Mouse (Mus musculus): ENCODE measurements around the gene Neu3. TPM values are rescaled to one million over a fixed set of nuclear protein-coding genes. Genes with fewer than 3 reads are reported as not detected.
"Not testable (repeated sequence)": the region's sequence is repeated elsewhere in the genome, so short reads cannot be mapped to it uniquely, and the experiment has no call there.

The Neu3 gene
- polyA plus RNA-seq, 1 experiment from 2014 or later = 6.0 TPM

- H3K4me1 ChIP-seq; ATAC-seq (ENCODE audit: insufficient read depth, low FRiP score, low read depth); H3K27me3 ChIP-seq (replicated peaks); H3K4me2 ChIP-seq; H3K36me3 ChIP-seq; H3K27ac ChIP-seq; H3K4me3 ChIP-seq (replicated peaks); H3K9me3 ChIP-seq; H3K9ac ChIP-seq: not testable (repeated sequence)
- WGBS = 53% methylated on average over 7 of the region's 7 CpGs
These were observed 21.2 kb downstream of the Neu3 start for GRCm38 (mm10) chr7:99807043-99807442.

DNA sequence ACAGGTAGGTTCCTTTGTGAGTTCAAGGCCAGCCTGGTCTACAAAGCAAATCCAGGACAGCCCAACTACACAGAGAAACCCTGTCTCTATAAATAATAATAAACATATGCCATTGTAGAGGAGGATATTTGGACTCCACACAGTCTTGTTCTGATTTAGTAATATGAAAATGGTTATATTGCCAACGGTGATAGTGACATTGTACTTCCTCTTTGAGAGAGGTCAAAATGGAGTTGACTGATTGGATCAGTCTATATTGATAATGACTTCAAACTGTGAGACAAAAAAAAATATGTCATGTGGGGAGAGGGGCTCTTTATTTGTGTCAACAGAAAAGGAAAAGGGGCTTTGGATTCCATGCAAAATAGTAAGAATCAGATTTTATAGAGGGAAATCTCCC, 22.9 kb downstream of the Neu3 start:
- no peaks in the 10 kb centered on the region for H3K27me3 ChIP-seq (replicated peaks)
- no peak for ATAC-seq (ENCODE audit: insufficient read depth, low FRiP score, low read depth)
- H3K4me3 ChIP-seq (replicated peaks) = no peak overlapping the region
- WGBS = 75% methylated on average over 1 of the region's 1 CpGs
- H3K36me3 ChIP-seq = no peaks in the 10 kb centered on the region
- H3K27ac ChIP-seq = no peak overlapping the region
- H3K9ac ChIP-seq = no peak overlapping the region
- no peak overlapping the region for H3K4me2 ChIP-seq
- no peaks in the 10 kb centered on the region for H3K4me1 ChIP-seq
- H3K9me3 ChIP-seq = no peaks in the 10 kb centered on the region

- 81% methylated on average over 3 of the region's 3 CpGs for WGBS
- ATAC-seq (ENCODE audit: insufficient read depth, low FRiP score, low read depth) = peak; percentile 60; the same call in 1 of the 2 replicates
- H3K4me2 ChIP-seq; H3K9ac ChIP-seq; H3K4me1 ChIP-seq; H3K36me3 ChIP-seq; H3K9me3 ChIP-seq; H3K27ac ChIP-seq; H3K27me3 ChIP-seq (replicated peaks); H3K4me3 ChIP-seq (replicated peaks): not testable (repeated sequence)
These were observed 24.2 kb downstream of the Neu3 start for GRCm38 (mm10) chr7:99804033-99804432.

GRCm38 (mm10) chr7:99803535-99803934, 24.7 kb downstream of the Neu3 start:
- ATAC-seq (ENCODE audit: insufficient read depth, low FRiP score, low read depth) = peak; percentile 63; the same call in 1 of the 2 replicates
- WGBS = 62% methylated on average over 8 of the region's 8 CpGs

DNA sequence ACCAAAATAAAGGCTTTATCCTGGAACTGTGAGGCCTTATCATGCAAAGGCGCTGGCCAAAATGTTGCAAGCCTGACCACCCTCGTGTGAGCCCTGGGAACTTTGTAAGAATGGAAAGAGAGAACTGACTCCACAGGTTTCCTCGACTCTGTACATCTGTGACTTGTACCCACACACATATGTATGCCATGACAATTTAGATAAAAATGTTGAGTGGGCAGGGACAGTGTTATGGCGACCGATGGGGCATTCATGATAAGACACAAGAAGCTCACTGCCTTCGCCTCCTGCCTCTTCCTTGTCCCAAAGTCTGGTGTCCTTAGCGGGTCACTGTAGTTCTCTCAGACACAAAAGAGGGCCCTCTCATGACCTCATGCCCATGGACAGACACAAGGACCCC, 29.1 kb downstream of the Neu3 start:
- no peak for ATAC-seq (ENCODE audit: insufficient read depth, low FRiP score, low read depth)
- Histone ChIP-seq H3K4me3 (replicated peaks) (no peak overlapping the region), H3K27ac (no peak overlapping the region), H3K4me1 (peaks cover 6% of the 10 kb centered on the region; the same call in 1 of the 2 replicates), H3K27me3 (replicated peaks) (no peaks in the 10 kb centered on the region), H3K9me3 (no peaks in the 10 kb centered on the region), H3K4me2 (no peak overlapping the region), H3K9ac (no peak overlapping the region), H3K36me3 (no peaks in the 10 kb centered on the region)
- WGBS = 72% methylated on average over 7 of the region's 7 CpGs

More at GRCm38 (mm10) chr7:99803535-99803934, 24.7 kb downstream of the Neu3 start:
- Histone ChIP-seq H3K36me3 (no peaks in the 10 kb centered on the region), H3K27ac (no peak overlapping the region), H3K4me3 (replicated peaks) (no peak overlapping the region), H3K9me3 (no peaks in the 10 kb centered on the region), H3K27me3 (replicated peaks) (no peaks in the 10 kb centered on the region), H3K4me1 (no peaks in the 10 kb centered on the region), H3K4me2 (no peak overlapping the region), H3K9ac (no peak overlapping the region)

DNA sequence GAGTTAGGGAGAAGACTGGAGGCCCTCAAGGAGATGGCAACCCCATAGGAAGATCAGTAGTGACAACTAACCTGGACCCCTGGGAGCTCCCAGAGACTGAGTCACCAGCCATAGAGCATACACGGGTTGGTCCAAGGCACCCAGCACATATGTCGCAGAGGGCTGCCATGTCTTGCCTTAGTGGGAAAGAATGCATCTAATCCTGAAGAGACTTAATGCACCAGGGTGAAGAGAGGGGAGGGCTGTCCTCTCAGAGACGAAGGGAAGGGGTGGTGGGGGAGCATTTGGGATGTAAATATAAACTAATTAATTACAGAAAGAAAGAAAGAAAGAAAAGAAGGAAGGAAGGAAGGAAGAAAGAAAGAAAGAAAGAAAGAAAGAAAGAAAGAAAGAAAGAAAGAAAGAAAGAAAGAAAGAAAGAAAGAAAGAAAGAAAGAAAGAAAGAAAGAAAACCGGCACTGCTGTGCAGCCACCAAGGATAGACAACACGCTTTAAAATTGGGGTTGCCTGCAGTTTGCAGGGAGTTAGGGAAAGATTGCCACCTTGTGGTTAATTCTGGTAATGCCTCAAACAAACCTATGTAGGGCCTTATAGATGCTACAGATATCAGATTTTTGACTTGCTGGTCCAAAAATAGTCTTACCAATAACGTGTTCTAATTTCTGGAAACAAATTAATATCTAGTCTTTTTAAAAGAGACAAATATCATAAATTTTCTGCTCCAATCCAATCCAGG, 30.1 kb downstream of the Neu3 start:
- Histone ChIP-seq H3K9ac (no peak overlapping the region), H3K4me1 (peaks cover 6% of the 10 kb centered on the region; the same call in 1 of the 2 replicates), H3K36me3 (no peaks in the 10 kb centered on the region), H3K4me2 (no peak overlapping the region), H3K4me3 (replicated peaks) (no peak overlapping the region), H3K27me3 (replicated peaks) (no peaks in the 10 kb centered on the region), H3K27ac (no peak overlapping the region), H3K9me3 (no peaks in the 10 kb centered on the region)
- WGBS = 34% methylated on average over 6 of the region's 6 CpGs
- ATAC-seq (ENCODE audit: insufficient read depth, low FRiP score, low read depth) = no peak; the same call in 1 of the 2 replicates

DNA sequence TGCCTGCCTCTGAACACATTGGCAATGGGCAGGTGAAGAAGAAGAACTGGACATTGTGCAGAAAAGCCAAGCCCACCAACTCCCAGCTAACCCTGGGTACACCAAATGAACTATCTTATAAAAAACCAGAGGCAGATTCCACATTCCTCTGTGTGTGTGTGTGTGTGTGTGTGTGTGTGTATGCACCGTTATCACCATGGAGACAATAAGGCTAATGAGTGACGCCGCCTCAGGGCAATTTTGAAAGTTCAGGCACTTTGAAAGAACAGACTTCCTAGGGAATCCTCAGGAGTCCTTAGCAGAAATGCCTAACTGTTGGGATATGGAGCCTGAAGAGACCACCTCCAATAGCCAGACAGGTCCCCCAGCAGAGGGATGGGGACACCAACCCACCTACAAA, 31.0 kb downstream of the Neu3 start:
- H3K9me3 ChIP-seq = no peaks in the 10 kb centered on the region
- no peak for ATAC-seq (ENCODE audit: insufficient read depth, low FRiP score, low read depth)
- no peak overlapping the region for H3K4me2 ChIP-seq
- 76% methylated on average over 3 of the region's 3 CpGs for WGBS
- no peak overlapping the region for H3K27ac ChIP-seq
- H3K4me1 ChIP-seq = peaks cover 6% of the 10 kb centered on the region; the same call in 1 of the 2 replicates
- no peak overlapping the region for H3K4me3 ChIP-seq (replicated peaks)
- H3K36me3 ChIP-seq = no peaks in the 10 kb centered on the region
- no peak overlapping the region for H3K9ac ChIP-seq
- H3K27me3 ChIP-seq (replicated peaks) = no peaks in the 10 kb centered on the region

DNA sequence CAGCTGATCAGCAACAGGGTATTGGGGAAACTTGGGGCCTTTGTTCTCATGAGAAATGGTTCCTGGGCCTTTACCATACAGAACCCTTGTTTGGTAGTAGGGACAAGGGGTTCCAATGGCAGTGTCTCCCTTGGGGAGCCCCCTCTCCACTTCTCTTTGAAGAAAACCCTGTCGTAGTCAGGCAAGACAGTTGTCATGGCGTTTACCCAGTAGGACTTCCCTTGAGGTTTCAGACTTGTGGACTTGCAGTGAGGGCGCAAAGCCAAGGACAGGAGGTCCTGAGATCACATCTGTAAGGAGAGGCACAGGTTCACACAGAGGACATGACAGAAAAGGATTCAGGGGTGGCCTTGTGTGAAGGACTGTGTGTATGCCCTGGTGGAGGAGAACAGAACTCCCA, 31.7 kb downstream of the Neu3 start:
- Histone ChIP-seq H3K4me1 (peaks cover 6% of the 10 kb centered on the region; the same call in 1 of the 2 replicates), H3K9ac (no peak overlapping the region), H3K9me3 (no peaks in the 10 kb centered on the region), H3K4me2 (no peak overlapping the region), H3K4me3 (replicated peaks) (no peak overlapping the region), H3K36me3 (no peaks in the 10 kb centered on the region), H3K27me3 (replicated peaks) (no peaks in the 10 kb centered on the region), H3K27ac (no peak overlapping the region)
- 83% methylated on average over 3 of the region's 3 CpGs for WGBS
- no peak for ATAC-seq (ENCODE audit: insufficient read depth, low FRiP score, low read depth)

- no peaks in the 10 kb centered on the region for H3K9me3 ChIP-seq
- H3K4me3 ChIP-seq (replicated peaks) = no peak overlapping the region
- H3K4me1 ChIP-seq = peaks cover 6% of the 10 kb centered on the region; the same call in 1 of the 2 replicates
- ATAC-seq (ENCODE audit: insufficient read depth, low FRiP score, low read depth) = no peak
- H3K27ac ChIP-seq = no peak overlapping the region
- H3K9ac ChIP-seq = no peak overlapping the region
- 9% methylated on average over 17 of the region's 17 CpGs for WGBS
- no peaks in the 10 kb centered on the region for H3K36me3 ChIP-seq
- no peaks in the 10 kb centered on the region for H3K27me3 ChIP-seq (replicated peaks)
- H3K4me2 ChIP-seq = peak overlapping the region; percentile 22; the same call in 1 of the 2 replicates
These were observed 32.8 kb downstream of the Neu3 start for GRCm38 (mm10) chr7:99795192-99795981.

DNA sequence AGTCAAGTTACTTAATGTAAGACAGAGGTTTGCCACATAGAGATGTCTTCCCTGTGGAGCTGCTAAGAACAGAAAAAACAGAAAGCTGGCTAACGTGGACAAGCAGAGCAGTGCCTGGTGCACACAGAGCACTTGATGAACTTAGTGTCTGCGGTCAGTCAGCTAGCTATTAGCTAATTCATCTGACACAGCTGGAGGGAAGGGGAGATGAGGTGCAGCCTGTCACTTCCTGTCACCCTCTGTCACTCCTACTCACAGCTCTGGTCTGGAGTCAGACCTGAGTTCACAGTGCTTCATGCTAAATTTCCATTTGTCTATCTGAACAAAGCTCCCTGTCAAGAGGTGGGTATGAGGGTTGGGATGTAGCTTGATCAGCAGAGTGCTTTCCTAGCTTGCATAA, 34.1 kb downstream of the Neu3 start:
- H3K9me3 ChIP-seq = no peaks in the 10 kb centered on the region
- H3K9ac ChIP-seq = no peak overlapping the region
- H3K4me3 ChIP-seq (replicated peaks) = no peak overlapping the region
- no peak for ATAC-seq (ENCODE audit: insufficient read depth, low FRiP score, low read depth)
- H3K4me2 ChIP-seq = no peak overlapping the region
- H3K27ac ChIP-seq = no peak overlapping the region
- peaks cover 6% of the 10 kb centered on the region; the same call in 1 of the 2 replicates for H3K4me1 ChIP-seq
- 41% methylated on average over 2 of the region's 2 CpGs for WGBS
- H3K27me3 ChIP-seq (replicated peaks) = no peaks in the 10 kb centered on the region
- H3K36me3 ChIP-seq = no peaks in the 10 kb centered on the region

DNA sequence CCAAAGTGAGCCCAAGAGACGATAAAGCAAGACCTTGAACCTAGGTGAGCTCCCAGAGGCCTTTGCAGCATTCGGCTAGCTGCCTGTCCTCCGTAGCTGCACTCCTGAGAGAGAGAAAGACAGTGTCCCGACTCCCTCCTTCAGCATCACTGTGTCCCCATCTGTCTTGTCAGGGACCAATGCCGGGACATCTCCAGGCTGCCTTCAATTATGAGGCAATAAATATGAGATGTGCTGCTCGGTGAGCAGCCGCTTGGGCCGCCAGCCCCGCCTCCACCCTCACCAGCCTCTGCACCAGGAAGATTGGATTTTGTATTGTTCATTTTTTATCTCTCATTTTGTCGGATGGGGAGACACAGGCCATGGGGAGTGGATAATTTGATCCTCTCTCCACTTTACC, 37.4 kb downstream of the Neu3 start:
- Histone ChIP-seq H3K9me3 (no peaks in the 10 kb centered on the region), H3K27ac (no peak overlapping the region), H3K4me1 (peaks cover 5% of the 10 kb centered on the region; the same call in 1 of the 2 replicates), H3K9ac (no peak overlapping the region), H3K4me3 (replicated peaks) (no peak overlapping the region), H3K36me3 (no peaks in the 10 kb centered on the region), H3K27me3 (replicated peaks) (no peaks in the 10 kb centered on the region), H3K4me2 (no peak overlapping the region)
- ATAC-seq (ENCODE audit: insufficient read depth, low FRiP score, low read depth) = no peak
- whole genome bisulfite sequencing = 69% methylated on average over 10 of the region's 10 CpGs

GRCm38 (mm10) chr7:99788563-99788962, 39.7 kb downstream of the Neu3 start:
- no peaks in the 10 kb centered on the region for H3K4me1 ChIP-seq
- no peak overlapping the region for H3K27ac ChIP-seq
- WGBS = 38% methylated on average over 5 of the region's 5 CpGs
- H3K9me3 ChIP-seq = no peaks in the 10 kb centered on the region
- H3K36me3 ChIP-seq = no peaks in the 10 kb centered on the region
- H3K27me3 ChIP-seq (replicated peaks) = no peaks in the 10 kb centered on the region
- H3K4me2 ChIP-seq = no peak overlapping the region
- no peak overlapping the region for H3K4me3 ChIP-seq (replicated peaks)
- H3K9ac ChIP-seq = no peak overlapping the region
- ATAC-seq (ENCODE audit: insufficient read depth, low FRiP score, low read depth) = no peak
